Mouse (Mus musculus): Measurements from ENCODE around the gene Gm10645. TPM values are rescaled to one million over a fixed set of nuclear protein-coding genes. Genes with fewer than 3 reads are reported as not detected.

The Gm10645 gene
- total and polyA plus RNA-seq, 3 experiments = not detected

GRCm38 (mm10) chr8:83159615-83160014, 6.4 kb downstream of the Gm10645 start:
- Histone ChIP-seq H3K27me3 (ENCODE audit: insufficient read depth, low read length) (no peaks in the 10 kb centered on the region), H3K36me3 (replicated peaks) (no peaks in the 10 kb centered on the region), H3K4me1 (ENCODE audit: insufficient read depth, low read depth, low read length) (no peaks in the 10 kb centered on the region), H3K9me3 (replicated peaks) (no peaks in the 10 kb centered on the region), H3K4me3 (ENCODE audit: low read depth, low read length) (no peak overlapping the region)
- ATAC-seq (ENCODE audit: extremely low read depth, insufficient number of reproducible peaks, low FRiP score, poor library complexity, severe bottlenecking) (no peak), DNase-seq (ENCODE audit: low spot score) (no peak)
- TF ChIP-seq CTCF (IDR thresholded peaks at IDR 0.05; ENCODE audit: low read depth, low read length) (no peak), GATA2 (IDR thresholded peaks at IDR 0.05; ENCODE audit: borderline replicate concordance, low read depth, low read length) (no peak), GATA1 (IDR thresholded peaks at IDR 0.05; ENCODE audit: borderline replicate concordance, low read length) (no peak), POLR2AphosphoS5 (IDR thresholded peaks at IDR 0.05; ENCODE audit: insufficient replicate concordance, low read depth, low read length) (no peak), TAL1 (conservative IDR thresholded peaks at IDR 0.05; ENCODE audit: low read depth, low read length) (no peak)

GRCm38 (mm10) chr8:83158971-83159370, 7.0 kb downstream of the Gm10645 start:
- no peak overlapping the region for H3K4me3 ChIP-seq (ENCODE audit: low read depth, low read length)

GRCm38 (mm10) chr8:83155110-83155509, 10.9 kb downstream of the Gm10645 start:
- TF ChIP-seq GATA1 (IDR thresholded peaks at IDR 0.05; ENCODE audit: borderline replicate concordance, low read length) = no peak
- no peak for TF ChIP-seq CTCF (IDR thresholded peaks at IDR 0.05; ENCODE audit: low read depth, low read length)
- TF ChIP-seq TAL1 (conservative IDR thresholded peaks at IDR 0.05; ENCODE audit: low read depth, low read length) = no peak
- TF ChIP-seq GATA2 (IDR thresholded peaks at IDR 0.05; ENCODE audit: borderline replicate concordance, low read depth, low read length) = no peak
- no peak for TF ChIP-seq POLR2AphosphoS5 (IDR thresholded peaks at IDR 0.05; ENCODE audit: insufficient replicate concordance, low read depth, low read length)
- no peaks in the 10 kb centered on the region for H3K36me3 ChIP-seq (replicated peaks)
- no peak overlapping the region for H3K4me3 ChIP-seq (ENCODE audit: low read depth, low read length)
- ATAC-seq (ENCODE audit: extremely low read depth, insufficient number of reproducible peaks, low FRiP score, poor library complexity, severe bottlenecking) (no peak), DNase-seq (ENCODE audit: low spot score) (no peak)
- no peaks in the 10 kb centered on the region for H3K4me1 ChIP-seq (ENCODE audit: insufficient read depth, low read depth, low read length)
- no peaks in the 10 kb centered on the region for H3K27me3 ChIP-seq (ENCODE audit: insufficient read depth, low read length)
- no peaks in the 10 kb centered on the region for H3K9me3 ChIP-seq (replicated peaks)

More at GRCm38 (mm10) chr8:83158971-83159370, 7.0 kb downstream of the Gm10645 start:
- no peak for DNase-seq (ENCODE audit: low spot score)
- Histone ChIP-seq H3K36me3 (replicated peaks) (no peaks in the 10 kb centered on the region), H3K27me3 (ENCODE audit: insufficient read depth, low read length) (no peaks in the 10 kb centered on the region), H3K9me3 (replicated peaks) (no peaks in the 10 kb centered on the region), H3K4me1 (ENCODE audit: insufficient read depth, low read depth, low read length) (no peaks in the 10 kb centered on the region)
- no peak for ATAC-seq (ENCODE audit: extremely low read depth, insufficient number of reproducible peaks, low FRiP score, poor library complexity, severe bottlenecking)
- no peak for TF ChIP-seq TAL1 (conservative IDR thresholded peaks at IDR 0.05; ENCODE audit: low read depth, low read length)
- TF ChIP-seq GATA1 (IDR thresholded peaks at IDR 0.05; ENCODE audit: borderline replicate concordance, low read length) = no peak
- TF ChIP-seq GATA2 (IDR thresholded peaks at IDR 0.05; ENCODE audit: borderline replicate concordance, low read depth, low read length) = no peak
- TF ChIP-seq CTCF (IDR thresholded peaks at IDR 0.05; ENCODE audit: low read depth, low read length) = no peak
- TF ChIP-seq POLR2AphosphoS5 (IDR thresholded peaks at IDR 0.05; ENCODE audit: insufficient replicate concordance, low read depth, low read length) = no peak

GRCm38 (mm10) chr8:83152470-83152869, 13.5 kb downstream of the Gm10645 start:
- Histone ChIP-seq H3K9me3 (replicated peaks) (no peaks in the 10 kb centered on the region), H3K36me3 (replicated peaks) (no peaks in the 10 kb centered on the region), H3K4me3 (ENCODE audit: low read depth, low read length) (no peak overlapping the region), H3K27me3 (ENCODE audit: insufficient read depth, low read length) (no peaks in the 10 kb centered on the region), H3K4me1 (ENCODE audit: insufficient read depth, low read depth, low read length) (no peaks in the 10 kb centered on the region)
- ATAC-seq (ENCODE audit: extremely low read depth, insufficient number of reproducible peaks, low FRiP score, poor library complexity, severe bottlenecking) (no peak), DNase-seq (ENCODE audit: low spot score) (no peak)
- no peak for TF ChIP-seq CTCF (IDR thresholded peaks at IDR 0.05; ENCODE audit: low read depth, low read length)
- TF ChIP-seq GATA2 (IDR thresholded peaks at IDR 0.05; ENCODE audit: borderline replicate concordance, low read depth, low read length) = no peak
- TF ChIP-seq TAL1 (conservative IDR thresholded peaks at IDR 0.05; ENCODE audit: low read depth, low read length) = no peak
- no peak for TF ChIP-seq POLR2AphosphoS5 (IDR thresholded peaks at IDR 0.05; ENCODE audit: insufficient replicate concordance, low read depth, low read length)
- no peak for TF ChIP-seq GATA1 (IDR thresholded peaks at IDR 0.05; ENCODE audit: borderline replicate concordance, low read length)

- H3K27me3 ChIP-seq (ENCODE audit: insufficient read depth, low read length) = no peaks in the 10 kb centered on the region
- no peak for TF ChIP-seq POLR2AphosphoS5 (IDR thresholded peaks at IDR 0.05; ENCODE audit: insufficient replicate concordance, low read depth, low read length)
- TF ChIP-seq GATA2 (IDR thresholded peaks at IDR 0.05; ENCODE audit: borderline replicate concordance, low read depth, low read length) = no peak
- TF ChIP-seq TAL1 (conservative IDR thresholded peaks at IDR 0.05; ENCODE audit: low read depth, low read length) = no peak
- no peak for TF ChIP-seq CTCF (IDR thresholded peaks at IDR 0.05; ENCODE audit: low read depth, low read length)
- TF ChIP-seq GATA1 (IDR thresholded peaks at IDR 0.05; ENCODE audit: borderline replicate concordance, low read length) = no peak
- DNase-seq (ENCODE audit: low spot score) (no peak), ATAC-seq (ENCODE audit: extremely low read depth, insufficient number of reproducible peaks, low FRiP score, poor library complexity, severe bottlenecking) (no peak)
- no peaks in the 10 kb centered on the region for H3K9me3 ChIP-seq (replicated peaks)
- no peak overlapping the region for H3K4me3 ChIP-seq (ENCODE audit: low read depth, low read length)
- H3K36me3 ChIP-seq (replicated peaks) = no peaks in the 10 kb centered on the region
- no peaks in the 10 kb centered on the region for H3K4me1 ChIP-seq (ENCODE audit: insufficient read depth, low read depth, low read length)
Observed at GRCm38 (mm10) chr8:83152055-83152454, 13.9 kb downstream of the Gm10645 start.

- no peaks in the 10 kb centered on the region for H3K27me3 ChIP-seq (ENCODE audit: insufficient read depth, low read length)
- DNase-seq (ENCODE audit: low spot score) = no peak
- no peak overlapping the region for H3K4me3 ChIP-seq (ENCODE audit: low read depth, low read length)
- H3K4me1 ChIP-seq (ENCODE audit: insufficient read depth, low read depth, low read length) = no peaks in the 10 kb centered on the region
- no peaks in the 10 kb centered on the region for H3K36me3 ChIP-seq (replicated peaks)
- TF ChIP-seq GATA1 (IDR thresholded peaks at IDR 0.05; ENCODE audit: borderline replicate concordance, low read length) = no peak
- TF ChIP-seq CTCF (IDR thresholded peaks at IDR 0.05; ENCODE audit: low read depth, low read length) = no peak
- no peak for TF ChIP-seq TAL1 (conservative IDR thresholded peaks at IDR 0.05; ENCODE audit: low read depth, low read length)
- TF ChIP-seq GATA2 (IDR thresholded peaks at IDR 0.05; ENCODE audit: borderline replicate concordance, low read depth, low read length) = no peak
- TF ChIP-seq POLR2AphosphoS5 (IDR thresholded peaks at IDR 0.05; ENCODE audit: insufficient replicate concordance, low read depth, low read length) = no peak
- H3K9me3 ChIP-seq (replicated peaks) = no peaks in the 10 kb centered on the region
- no peak for ATAC-seq (ENCODE audit: extremely low read depth, insufficient number of reproducible peaks, low FRiP score, poor library complexity, severe bottlenecking)
Observed at GRCm38 (mm10) chr8:83149124-83149523, 16.8 kb downstream of the Gm10645 start.
